Mouse (Mus musculus) T-helper 1 cell (primary cell): ENCODE measurements around the gene Wfdc6a.

ENCODE experiments used
- in situ Hi-C: fragments of 300-600 bp; cut with MboI, MseI; formaldehyde crosslinking; loops from one replicate; pipeline ENCODE4 v1.15.1; 2025; ENCODE audit warnings: high pct_unique_total_duplicates

Wfdc6a gene

DNA sequence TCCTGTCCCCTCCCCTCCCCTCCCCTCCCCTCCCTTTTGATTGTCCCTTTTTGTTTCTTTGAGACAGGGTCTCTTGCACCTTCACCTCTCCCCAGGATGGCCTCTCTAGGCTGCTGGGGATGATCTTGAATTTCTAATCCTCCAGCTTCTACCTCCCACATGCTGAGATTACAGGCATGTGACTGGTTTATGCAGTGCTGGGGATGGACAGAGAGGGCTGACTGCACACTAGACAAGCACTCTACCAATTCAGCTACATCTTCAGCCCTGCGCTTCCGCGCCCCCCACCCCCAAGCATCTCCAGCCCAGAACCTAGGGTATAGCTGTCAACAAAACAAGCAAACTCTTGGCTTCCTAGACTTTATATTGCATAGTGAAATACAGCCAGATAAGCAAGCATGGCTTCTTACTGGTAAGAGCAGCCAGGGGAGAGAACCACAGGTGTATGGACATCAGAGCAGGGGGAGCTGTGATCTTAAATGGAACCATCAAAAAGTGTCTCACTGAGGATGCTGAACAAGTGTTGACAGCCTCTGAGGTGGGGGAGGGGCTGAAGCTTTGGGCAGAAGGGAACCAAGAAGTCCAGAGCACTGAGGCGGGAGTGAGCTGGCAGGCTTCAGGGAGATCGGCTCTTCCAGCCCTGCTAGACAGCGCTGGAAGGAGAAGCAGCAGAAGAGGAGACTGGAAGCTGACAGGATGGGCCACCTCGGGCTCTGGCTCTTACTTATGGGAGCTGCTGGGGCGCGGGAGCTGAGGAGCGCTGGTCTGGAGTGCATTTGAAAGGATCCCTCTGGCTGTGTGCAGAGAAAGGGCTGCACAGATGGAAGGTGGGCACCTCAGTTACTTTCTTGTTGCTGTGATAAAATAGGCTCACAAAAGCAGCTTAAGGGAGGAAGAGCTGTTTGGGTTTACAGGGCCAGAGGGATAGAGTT is 35.0 kb downstream of the Wfdc6a start:
- in situ Hi-C loops: no loop called here

GRCm38 (mm10) chr2:164549338-164549737 is 35.9 kb downstream of the Wfdc6a start:
- in situ Hi-C loops: no loop called here

DNA sequence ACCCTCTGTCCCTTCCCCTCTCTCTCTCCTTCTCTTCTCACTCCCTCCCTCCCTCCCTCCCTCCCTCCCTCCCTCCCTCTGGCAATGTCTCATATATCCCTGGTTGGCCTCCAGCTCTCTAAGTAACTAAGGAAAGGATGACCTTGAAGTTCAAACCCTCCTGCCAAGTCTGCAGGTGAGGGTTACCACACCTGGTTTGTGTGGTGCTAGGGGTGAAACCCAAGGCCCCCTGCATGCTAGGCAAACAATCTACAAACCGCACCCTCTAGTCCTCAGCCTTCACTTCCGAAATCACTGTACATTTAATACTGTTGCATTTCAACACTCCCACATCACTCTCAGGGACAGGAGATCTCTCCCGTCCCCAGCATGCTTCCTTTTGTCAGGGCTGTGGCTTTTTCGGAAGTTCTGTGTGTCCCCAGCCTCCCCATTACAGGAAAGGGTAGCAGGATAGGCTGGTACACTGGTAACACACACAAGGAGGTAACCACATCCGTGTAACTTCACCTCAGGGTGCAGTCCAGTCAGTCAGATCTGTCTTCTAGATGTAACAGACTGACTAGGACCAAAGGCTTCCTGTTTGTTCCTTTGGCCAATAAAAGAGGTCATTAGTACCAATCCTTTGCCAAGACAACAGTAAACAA is 40.7 kb downstream of the Wfdc6a start:
- in situ Hi-C loops: no loop called here

- in situ Hi-C loops: no loop called here
Measured at GRCm38 (mm10) chr2:164543745-164544144, 41.5 kb downstream of the Wfdc6a start.

GRCm38 (mm10) chr2:164542598-164542997 is 42.6 kb downstream of the Wfdc6a start:
- in situ Hi-C loops: no loop called here

DNA sequence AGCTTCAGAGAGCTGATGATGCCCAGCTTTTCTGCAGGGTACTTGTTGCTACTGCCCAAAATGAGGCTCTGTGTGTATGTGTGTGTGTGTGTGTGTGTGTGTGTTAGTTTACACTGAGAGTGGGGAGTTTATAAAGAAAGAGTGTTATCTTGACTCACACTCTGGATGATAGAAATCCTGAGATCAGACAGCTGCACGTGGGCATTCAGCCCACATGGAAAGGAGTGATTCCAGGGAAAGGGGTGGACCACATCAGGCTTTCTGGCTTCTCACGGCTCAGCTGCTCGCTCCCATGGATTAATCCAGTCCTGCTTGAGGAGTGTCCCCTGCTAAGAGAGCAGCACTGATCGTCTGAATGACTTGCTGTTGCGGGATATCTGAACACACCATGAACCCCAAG is 43.1 kb downstream of the Wfdc6a start:
- in situ Hi-C loops: no loop called here

- in situ Hi-C loops: no loop called here
Measured at GRCm38 (mm10) chr2:164540652-164541427, 44.4 kb downstream of the Wfdc6a start.

GRCm38 (mm10) chr2:164537003-164537402 is 48.2 kb downstream of the Wfdc6a start:
- in situ Hi-C loops: no loop called here

GRCm38 (mm10) chr2:164534315-164534714 is 50.9 kb downstream of the Wfdc6a start:
- in situ Hi-C loops: loop anchor here (5.0 kb wide), 1 partner anchor 72 kb away; the partner anchor contains the start of gene Gm20458

DNA sequence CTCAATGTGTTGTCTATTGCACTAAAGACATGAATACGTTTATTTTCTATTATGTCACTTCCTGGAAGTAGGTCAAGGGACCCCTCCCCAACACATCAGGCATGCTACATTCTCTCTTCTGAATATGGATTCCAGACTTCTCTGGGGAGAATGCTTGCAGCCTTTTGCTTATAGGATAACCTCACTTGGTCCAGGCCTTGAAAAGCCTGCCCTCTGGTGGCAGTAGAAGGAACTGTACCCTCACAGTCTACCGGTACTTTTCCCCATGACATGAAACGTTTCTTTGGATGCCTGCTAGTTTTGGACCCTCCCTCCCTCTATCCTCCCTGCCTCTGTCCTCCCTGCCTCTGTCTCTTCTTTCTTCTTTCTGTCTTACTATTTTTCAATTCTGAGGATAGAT is 54.1 kb downstream of the Wfdc6a start:
- in situ Hi-C loops: loop anchor here (5.0 kb wide), 1 partner anchor 69 kb away; the partner anchor contains the start of gene Gm20458
